Mouse (Mus musculus): ENCODE results near the gene Cgas. TPM values are rescaled to one million over a fixed set of nuclear protein-coding genes. Genes with fewer than 3 reads are reported as not detected.

Gene Cgas
- polyA plus RNA-seq, 1 experiment, result 1.1 TPM

DNA sequence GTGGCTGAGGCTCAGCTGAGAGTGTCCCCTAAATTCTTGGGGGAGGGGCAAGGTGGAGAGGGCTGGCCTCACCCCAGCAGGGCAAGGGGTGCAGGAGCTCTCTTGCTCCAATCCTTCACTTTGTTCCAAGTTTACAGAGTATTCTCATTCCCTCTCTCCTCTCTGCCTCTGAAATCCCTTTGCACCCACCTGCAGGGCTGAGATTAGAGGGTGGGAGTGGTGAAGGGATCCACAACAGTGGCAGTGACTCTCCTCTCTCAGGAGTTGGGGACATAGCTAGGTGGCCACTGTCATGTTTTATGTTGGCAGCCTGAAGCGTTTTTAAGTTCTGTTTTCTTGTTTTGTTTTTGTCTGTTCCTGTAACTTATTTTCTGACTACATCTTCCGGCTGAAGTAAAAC lies 13.5 kb downstream of the Cgas start:
- TF ChIP-seq CTCF (IDR thresholded peaks at IDR 0.05; ENCODE audit: low read depth, low read length) (no peak), POLR2A (IDR thresholded peaks at IDR 0.05; ENCODE audit: insufficient read depth, low read length) (no peak), EP300 (IDR thresholded peaks at IDR 0.05; ENCODE audit: insufficient read depth, low read depth, low read length) (no peak)
- Histone ChIP-seq H3K27ac (ENCODE audit: insufficient read depth, low read length) (no peak overlapping the region), H3K4me1 (ENCODE audit: control insufficient read depth, insufficient read depth, low read length) (no peaks in the 10 kb centered on the region), H3K4me3 (ENCODE audit: low read depth, low read length) (no peak overlapping the region), H3K27me3 (ENCODE audit: control insufficient read depth, insufficient read depth, low read length, poor library complexity, severe bottlenecking) (no peaks in the 10 kb centered on the region), H3K9ac (ENCODE audit: low read depth, poor library complexity, severe bottlenecking) (no peak overlapping the region), H3K36me3 (ENCODE audit: control insufficient read depth, insufficient read depth, low read length, poor library complexity, severe bottlenecking) (no peaks in the 10 kb centered on the region), H3K9me3 (replicated peaks; ENCODE audit: control insufficient read depth, insufficient read depth, low read length, poor library complexity, severe bottlenecking) (no peaks in the 10 kb centered on the region)

GRCm38 (mm10) chr9:78428870-78429432 lies 14.1 kb downstream of the Cgas start:
- Histone ChIP-seq H3K9me3 (replicated peaks; ENCODE audit: control insufficient read depth, insufficient read depth, low read length, poor library complexity, severe bottlenecking) (no peaks in the 10 kb centered on the region), H3K27me3 (ENCODE audit: control insufficient read depth, insufficient read depth, low read length, poor library complexity, severe bottlenecking) (no peaks in the 10 kb centered on the region), H3K4me1 (ENCODE audit: control insufficient read depth, insufficient read depth, low read length) (no peaks in the 10 kb centered on the region), H3K4me3 (ENCODE audit: low read depth, low read length) (no peak overlapping the region), H3K27ac (ENCODE audit: insufficient read depth, low read length) (no peak overlapping the region), H3K36me3 (ENCODE audit: control insufficient read depth, insufficient read depth, low read length, poor library complexity, severe bottlenecking) (no peaks in the 10 kb centered on the region), H3K9ac (ENCODE audit: low read depth, poor library complexity, severe bottlenecking) (no peak overlapping the region)
- TF ChIP-seq POLR2A (IDR thresholded peaks at IDR 0.05; ENCODE audit: insufficient read depth, low read length), result no peak
- TF ChIP-seq EP300 (IDR thresholded peaks at IDR 0.05; ENCODE audit: insufficient read depth, low read depth, low read length), result no peak
- TF ChIP-seq CTCF (IDR thresholded peaks at IDR 0.05; ENCODE audit: low read depth, low read length), result no peak

GRCm38 (mm10) chr9:78428185-78428584 lies 14.9 kb downstream of the Cgas start:
- H3K4me1 ChIP-seq (ENCODE audit: control insufficient read depth, insufficient read depth, low read length), result no peaks in the 10 kb centered on the region
- no peak overlapping the region for H3K9ac ChIP-seq (ENCODE audit: low read depth, poor library complexity, severe bottlenecking)
- H3K27me3 ChIP-seq (ENCODE audit: control insufficient read depth, insufficient read depth, low read length, poor library complexity, severe bottlenecking), result no peaks in the 10 kb centered on the region
- TF ChIP-seq CTCF (IDR thresholded peaks at IDR 0.05; ENCODE audit: low read depth, low read length) (no peak), EP300 (IDR thresholded peaks at IDR 0.05; ENCODE audit: insufficient read depth, low read depth, low read length) (no peak), POLR2A (IDR thresholded peaks at IDR 0.05; ENCODE audit: insufficient read depth, low read length) (no peak)
- H3K4me3 ChIP-seq (ENCODE audit: low read depth, low read length), result no peak overlapping the region
- no peak overlapping the region for H3K27ac ChIP-seq (ENCODE audit: insufficient read depth, low read length)
- H3K36me3 ChIP-seq (ENCODE audit: control insufficient read depth, insufficient read depth, low read length, poor library complexity, severe bottlenecking), result no peaks in the 10 kb centered on the region
- H3K9me3 ChIP-seq (replicated peaks; ENCODE audit: control insufficient read depth, insufficient read depth, low read length, poor library complexity, severe bottlenecking), result no peaks in the 10 kb centered on the region

DNA sequence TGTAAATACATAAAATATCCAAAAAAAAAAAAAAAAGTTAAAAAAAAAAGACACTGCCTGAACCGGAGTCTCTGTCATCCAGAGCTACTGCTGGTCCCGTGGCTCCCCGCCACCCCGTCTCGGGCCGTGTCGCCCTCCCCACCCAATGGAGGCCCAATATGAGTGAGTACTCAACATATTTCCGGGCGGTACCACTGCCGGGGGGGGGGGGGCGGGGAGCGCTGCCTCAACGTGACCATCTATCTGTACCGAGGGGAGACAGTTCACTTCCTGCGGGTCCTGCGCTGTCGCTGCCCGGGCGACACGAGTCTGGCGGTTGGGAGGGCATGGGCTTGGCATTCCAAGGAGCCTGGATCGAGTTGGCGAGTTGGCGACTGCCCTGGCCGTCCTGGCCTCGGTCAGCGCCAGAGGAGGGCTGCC lies 15.7 kb downstream of the Cgas start:
- Histone ChIP-seq H3K9me3 (replicated peaks; ENCODE audit: control insufficient read depth, insufficient read depth, low read length, poor library complexity, severe bottlenecking) (no peaks in the 10 kb centered on the region), H3K4me1 (ENCODE audit: control insufficient read depth, insufficient read depth, low read length) (no peaks in the 10 kb centered on the region), H3K36me3 (ENCODE audit: control insufficient read depth, insufficient read depth, low read length, poor library complexity, severe bottlenecking) (no peaks in the 10 kb centered on the region), H3K27ac (ENCODE audit: insufficient read depth, low read length) (no peak overlapping the region), H3K27me3 (ENCODE audit: control insufficient read depth, insufficient read depth, low read length, poor library complexity, severe bottlenecking) (no peaks in the 10 kb centered on the region), H3K9ac (ENCODE audit: low read depth, poor library complexity, severe bottlenecking) (peak overlapping the region; percentile 35), H3K4me3 (ENCODE audit: low read depth, low read length) (peak overlapping the region; percentile 50)
- TF ChIP-seq EP300 (IDR thresholded peaks at IDR 0.05; ENCODE audit: insufficient read depth, low read depth, low read length), result no peak
- no peak for TF ChIP-seq POLR2A (IDR thresholded peaks at IDR 0.05; ENCODE audit: insufficient read depth, low read length)
- TF ChIP-seq CTCF (IDR thresholded peaks at IDR 0.05; ENCODE audit: low read depth, low read length), result no peak

- TF ChIP-seq EP300 (IDR thresholded peaks at IDR 0.05; ENCODE audit: insufficient read depth, low read depth, low read length) (no peak), POLR2A (IDR thresholded peaks at IDR 0.05; ENCODE audit: insufficient read depth, low read length) (no peak), CTCF (IDR thresholded peaks at IDR 0.05; ENCODE audit: low read depth, low read length) (no peak)
- H3K27ac ChIP-seq (ENCODE audit: insufficient read depth, low read length), result no peak overlapping the region
- H3K4me1 ChIP-seq (ENCODE audit: control insufficient read depth, insufficient read depth, low read length), result no peaks in the 10 kb centered on the region
- H3K4me3 ChIP-seq (ENCODE audit: low read depth, low read length), result no peak overlapping the region
- H3K36me3 ChIP-seq (ENCODE audit: control insufficient read depth, insufficient read depth, low read length, poor library complexity, severe bottlenecking), result peaks cover 6% of the 10 kb centered on the region
- no peaks in the 10 kb centered on the region; the same call in 1 of the 2 replicates for H3K27me3 ChIP-seq (ENCODE audit: control insufficient read depth, insufficient read depth, low read length, poor library complexity, severe bottlenecking)
- H3K9me3 ChIP-seq (replicated peaks; ENCODE audit: control insufficient read depth, insufficient read depth, low read length, poor library complexity, severe bottlenecking), result no peaks in the 10 kb centered on the region
- no peak overlapping the region for H3K9ac ChIP-seq (ENCODE audit: low read depth, poor library complexity, severe bottlenecking)
Observed at GRCm38 (mm10) chr9:78401596-78401995, 41.4 kb downstream of the Cgas start.

- Histone ChIP-seq H3K4me3 (ENCODE audit: low read depth, low read length) (no peak overlapping the region), H3K9me3 (replicated peaks; ENCODE audit: control insufficient read depth, insufficient read depth, low read length, poor library complexity, severe bottlenecking) (no peaks in the 10 kb centered on the region), H3K27me3 (ENCODE audit: control insufficient read depth, insufficient read depth, low read length, poor library complexity, severe bottlenecking) (no peaks in the 10 kb centered on the region; the same call in 1 of the 2 replicates), H3K27ac (ENCODE audit: insufficient read depth, low read length) (no peak overlapping the region), H3K36me3 (ENCODE audit: control insufficient read depth, insufficient read depth, low read length, poor library complexity, severe bottlenecking) (peaks cover 6% of the 10 kb centered on the region), H3K4me1 (ENCODE audit: control insufficient read depth, insufficient read depth, low read length) (no peaks in the 10 kb centered on the region), H3K9ac (ENCODE audit: low read depth, poor library complexity, severe bottlenecking) (no peak overlapping the region)
- TF ChIP-seq CTCF (IDR thresholded peaks at IDR 0.05; ENCODE audit: low read depth, low read length) (no peak), EP300 (IDR thresholded peaks at IDR 0.05; ENCODE audit: insufficient read depth, low read depth, low read length) (no peak), POLR2A (IDR thresholded peaks at IDR 0.05; ENCODE audit: insufficient read depth, low read length) (no peak)
Observed at GRCm38 (mm10) chr9:78400570-78400969, 42.5 kb downstream of the Cgas start.

All from ES-Bruce4 (cell line).